10 mouse cellular contexts compared by ENCODE assay signal in genomic region chr5:45173035-45173755, GRCm38 (mm10).
A peak's percentile ranks its signal among the peaks of the same experiment; 100 is the strongest.
DNase-seq lines count a peak whose midpoint lies in the region; ATAC-seq and TF ChIP-seq lines count a peak whose summit lies in the region.
"Had no signal": no experiment of that assay in that cellular context is flagged by ENCODE, and none has a peak within 500 bp of the region (broad histone marks: within the 10 kb centered on the region; RNA-seq: fewer than 3 reads in every experiment).

No protein-coding gene starts in this region.

- WGBS in hindbrain, postnatal 0 days, result 53% methylated on average over 8 of the region's 8 CpGs
- 75% methylated on average over 8 of the region's 8 CpGs for WGBS in hindbrain, embryonic 11.5 days
- WGBS in forebrain, embryonic 12.5 days, result 26% methylated on average over 8 of the region's 8 CpGs

- H3K9ac ChIP-seq in hindbrain, postnatal 0 days (replicated peaks; ENCODE audit: low read length), result no peak overlapping the region
- no peak overlapping the region for H3K9ac ChIP-seq in hindbrain, embryonic 11.5 days (ENCODE audit: low read depth, low read length)
- H3K9ac ChIP-seq in forebrain, embryonic 12.5 days, result no peak overlapping the region

- no peak overlapping the region for H3K4me2 ChIP-seq in hindbrain, postnatal 0 days (ENCODE audit: low read depth, low read length)
- H3K4me2 ChIP-seq in hindbrain, embryonic 11.5 days (replicated peaks; ENCODE audit: low read depth, low read length), result no peak overlapping the region
- peak overlapping the region; percentile 21 for H3K4me2 ChIP-seq in forebrain, embryonic 12.5 days

- TF ChIP-seq CTCF in hindbrain, postnatal 0 days (IDR thresholded peaks at IDR 0.05; ENCODE audit: low read depth), result no peak

- DNase-seq in hindbrain, postnatal 0 days (ENCODE audit: low spot score), result peak; percentile 2
- DNase-seq in hindbrain, embryonic 11.5 days (ENCODE audit: low spot score), result no peak
- DNase-seq in ZHBTc4 (ENCODE audit: low read depth, low spot score), result peak; percentile 5
- peak; percentile 57 for DNase-seq in lung, postnatal 36 days
- no peak for DNase-seq in cerebellum, postnatal 25 days
- DNase-seq in frontal cortex, adult 2 months (ENCODE audit: extremely low spot score in 1 of 2, low spot score in 1 of 2), result no peak

- ATAC-seq in hindbrain, postnatal 0 days, result no peak
- ATAC-seq in hindbrain, embryonic 11.5 days (ENCODE audit: low FRiP score), result no peak
- peak; percentile 70 for ATAC-seq in forebrain, embryonic 12.5 days (ENCODE audit: low FRiP score)
- ATAC-seq in cerebellum, adult (ENCODE audit: insufficient number of reproducible peaks, low FRiP score, low TSS enrichment), result no peak

- H3K27ac ChIP-seq in hindbrain, postnatal 0 days, result no peak overlapping the region
- no peak overlapping the region for H3K27ac ChIP-seq in hindbrain, embryonic 11.5 days (ENCODE audit: low read depth, low read length)
- 0 out of 2 replicates have a peak overlapping the region, but pooled peaks have one; percentile 5 for H3K27ac ChIP-seq in forebrain, embryonic 12.5 days
- H3K27ac ChIP-seq: kidney, postnatal 0 days; limb, embryonic 10.5 days had no signal

- H3K36me3 ChIP-seq in hindbrain, postnatal 0 days (ENCODE audit: insufficient read depth, low read length), result no peaks in the 10 kb centered on the region
- no peaks in the 10 kb centered on the region for H3K36me3 ChIP-seq in hindbrain, embryonic 11.5 days (ENCODE audit: control insufficient read depth, insufficient read depth, low read length)
- H3K36me3 ChIP-seq in forebrain, embryonic 12.5 days (replicated peaks), result no peaks in the 10 kb centered on the region
- H3K36me3 ChIP-seq: limb, embryonic 10.5 days had no signal

- H3K27me3 ChIP-seq in hindbrain, postnatal 0 days (ENCODE audit: insufficient read depth, low read length), result no peaks in the 10 kb centered on the region
- no peaks in the 10 kb centered on the region for H3K27me3 ChIP-seq in hindbrain, embryonic 11.5 days (ENCODE audit: control insufficient read depth, insufficient read depth, low read length)
- no peaks in the 10 kb centered on the region for H3K27me3 ChIP-seq in forebrain, embryonic 12.5 days

- no peak overlapping the region for H3K4me3 ChIP-seq in hindbrain, postnatal 0 days (ENCODE audit: low read length)
- no peak overlapping the region for H3K4me3 ChIP-seq in hindbrain, embryonic 11.5 days (ENCODE audit: low read depth, low read length)
- no peak overlapping the region for H3K4me3 ChIP-seq in forebrain, embryonic 12.5 days (replicated peaks)
- H3K4me3 ChIP-seq: limb, embryonic 10.5 days had no signal

- no peaks in the 10 kb centered on the region for H3K9me3 ChIP-seq in hindbrain, postnatal 0 days (ENCODE audit: low read length)
- no peaks in the 10 kb centered on the region for H3K9me3 ChIP-seq in hindbrain, embryonic 11.5 days (ENCODE audit: control insufficient read depth, low read length)
- no peaks in the 10 kb centered on the region for H3K9me3 ChIP-seq in forebrain, embryonic 12.5 days
- H3K9me3 ChIP-seq: limb, embryonic 10.5 days had no signal

- H3K4me1 ChIP-seq in hindbrain, postnatal 0 days (ENCODE audit: insufficient read depth, low read length), result no peaks in the 10 kb centered on the region
- H3K4me1 ChIP-seq in hindbrain, embryonic 11.5 days (replicated peaks; ENCODE audit: control insufficient read depth, insufficient read depth, low read length), result no peaks in the 10 kb centered on the region
- peaks cover 9% of the 10 kb centered on the region for H3K4me1 ChIP-seq in forebrain, embryonic 12.5 days

Comparison
In these comparisons a context has a peak if more than half of its experiments do, and no peak if none do; other contexts are left out.
1. DNase-seq: peak in hindbrain, postnatal 0 days (single experiment), ZHBTc4 (single experiment) and lung, postnatal 36 days (single experiment); none in hindbrain, embryonic 11.5 days (single experiment), cerebellum, postnatal 25 days (0 of 2) and frontal cortex, adult 2 months (0 of 2).